Mouse (Mus musculus): ENCODE data around the gene Notch1.

Notch1 gene

DNA sequence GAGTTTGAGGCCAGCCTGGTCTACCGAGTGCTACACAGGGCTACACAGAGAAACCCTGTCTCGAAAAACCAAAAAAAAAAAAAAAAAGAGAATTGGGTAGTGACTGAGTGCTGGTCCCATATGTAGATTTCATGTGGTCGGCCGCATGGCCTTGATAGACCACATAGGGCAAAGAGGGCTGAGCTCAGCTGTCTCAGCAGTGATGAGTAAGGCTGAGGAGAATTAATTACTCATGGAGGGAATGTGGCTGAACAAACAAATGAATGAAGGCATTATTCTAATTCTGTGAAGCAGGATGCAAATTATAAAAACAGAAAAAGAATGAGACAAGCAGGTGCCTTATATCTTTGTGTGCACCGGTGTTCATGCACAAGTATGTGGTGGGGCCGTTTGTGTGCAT, 15.4 kb upstream of the Notch1 start:
- no peak for DNase-seq (ENCODE audit: low read depth, low spot score)

DNA sequence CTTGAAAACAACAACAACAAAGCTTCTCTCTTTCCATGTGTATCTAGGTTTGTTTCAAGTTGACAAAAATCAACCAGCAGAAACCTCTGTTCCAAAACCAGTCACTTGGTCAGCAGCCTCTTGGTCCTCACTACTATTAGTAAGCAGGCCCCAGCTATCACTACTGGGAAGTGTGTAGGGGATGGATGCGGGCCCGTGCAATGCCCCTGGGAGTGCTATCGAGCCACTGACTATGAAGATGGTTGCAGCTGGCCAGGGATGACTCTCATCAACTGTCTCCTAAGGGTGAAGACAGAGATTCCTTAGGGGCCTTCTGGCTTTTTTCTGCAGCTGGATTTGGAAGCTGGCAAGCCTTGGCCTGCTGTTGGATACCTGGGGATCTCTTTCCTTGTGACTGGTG, 13.4 kb upstream of the Notch1 start:
- DNase-seq (ENCODE audit: low read depth, low spot score): no peak

DNA sequence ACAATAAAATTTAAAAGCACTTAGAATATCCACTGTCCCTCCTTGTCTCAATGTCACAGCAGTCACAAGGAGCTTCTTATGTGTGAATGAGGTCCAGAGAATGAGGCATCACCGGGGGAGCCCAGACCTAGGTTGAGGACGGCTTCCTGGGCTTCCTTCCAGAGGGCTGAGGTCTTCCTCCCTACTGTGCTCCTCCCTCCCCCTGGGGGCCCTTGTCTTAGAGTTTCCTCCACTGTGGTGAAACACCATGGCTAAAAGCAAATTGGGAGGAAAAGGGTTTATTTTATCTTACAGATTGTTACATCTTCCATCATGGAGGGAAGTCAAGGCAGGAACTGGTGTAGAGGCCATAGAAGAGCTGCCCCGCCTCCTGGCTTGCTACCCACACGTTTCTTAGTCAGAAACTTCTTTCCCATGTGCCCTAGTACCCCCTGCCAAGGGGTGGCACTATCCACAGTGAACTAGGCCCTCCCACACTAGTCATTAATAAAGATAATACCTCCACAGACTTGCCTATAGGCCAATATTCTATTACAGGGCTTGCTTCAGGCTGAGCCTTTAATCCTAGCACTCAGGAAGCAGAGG, 12.8 kb upstream of the Notch1 start:
- no peak for DNase-seq (ENCODE audit: low read depth, low spot score)

DNA sequence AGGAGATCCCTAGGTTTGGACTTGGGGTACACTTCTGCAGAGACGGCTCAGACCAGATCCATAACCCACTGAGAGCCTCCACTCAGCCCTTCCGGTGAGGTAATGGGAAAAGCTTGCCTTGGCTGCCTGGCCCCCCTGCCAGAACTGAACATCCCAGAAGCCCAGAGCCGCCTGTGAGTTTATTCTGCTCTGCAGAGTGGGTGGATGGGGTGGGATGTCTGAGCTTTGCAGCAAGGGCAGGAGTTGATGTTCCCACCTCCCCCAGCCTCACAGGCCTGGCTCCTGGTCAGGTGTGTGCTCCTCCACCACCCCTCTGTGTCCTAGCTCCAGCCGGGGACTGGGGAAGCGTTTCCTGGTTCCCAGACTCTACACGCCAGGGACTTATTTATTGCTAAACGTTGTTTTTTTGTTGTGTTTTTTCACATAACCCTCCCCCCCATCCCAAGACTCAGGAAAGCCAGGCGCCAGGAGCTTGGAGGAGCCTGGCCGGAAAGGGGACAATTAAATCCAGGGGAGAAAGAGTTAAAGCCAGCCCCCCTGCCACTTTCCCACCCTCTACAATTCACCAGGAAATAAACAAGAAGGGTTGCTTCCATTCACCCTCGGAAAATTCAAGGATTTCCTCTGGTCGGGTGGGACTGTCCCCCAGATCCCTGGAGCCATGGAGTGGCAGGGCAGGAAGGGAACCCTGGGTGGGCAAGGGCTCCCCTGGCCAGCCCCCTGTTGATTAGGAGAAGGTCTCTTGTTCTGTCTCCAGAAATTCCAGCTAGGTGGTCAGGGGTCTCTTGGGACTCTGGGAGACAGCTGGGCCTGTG, 10.2 kb upstream of the Notch1 start:
- no peak for DNase-seq (ENCODE audit: low read depth, low spot score)

DNA sequence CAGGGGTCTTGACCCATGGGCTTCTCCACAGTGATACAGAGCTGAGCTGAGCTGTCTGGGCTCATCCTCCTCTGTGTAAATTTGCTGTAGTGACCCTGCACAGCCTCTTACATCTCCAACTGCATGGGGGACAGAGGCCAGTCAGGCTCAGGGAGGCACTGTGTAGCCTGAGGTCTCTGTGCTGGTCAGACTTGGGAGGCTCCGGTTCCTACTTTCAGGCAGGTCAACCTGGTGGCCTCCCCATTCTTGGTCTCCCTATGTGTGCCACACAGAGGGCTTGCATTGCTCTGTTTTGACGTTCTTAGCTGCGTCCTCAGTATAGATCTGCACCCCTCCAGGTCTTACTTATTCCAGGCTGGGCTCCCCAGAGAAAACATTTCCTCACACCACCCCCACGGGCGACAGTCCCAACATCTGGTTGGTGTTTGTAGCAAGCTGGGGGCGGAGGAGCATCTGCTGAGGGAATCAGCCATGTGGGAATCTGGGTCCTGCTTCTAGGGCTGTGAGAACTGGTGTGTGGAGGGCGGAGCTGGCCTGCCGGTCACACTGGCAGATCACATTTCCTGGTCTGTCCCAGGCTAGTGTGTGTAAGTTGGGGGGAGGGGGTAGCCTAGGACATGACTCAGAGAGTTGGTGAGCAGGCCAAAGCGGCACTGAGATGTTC, 9.0 kb upstream of the Notch1 start:
- DNase-seq (ENCODE audit: low read depth, low spot score): no peak

DNA sequence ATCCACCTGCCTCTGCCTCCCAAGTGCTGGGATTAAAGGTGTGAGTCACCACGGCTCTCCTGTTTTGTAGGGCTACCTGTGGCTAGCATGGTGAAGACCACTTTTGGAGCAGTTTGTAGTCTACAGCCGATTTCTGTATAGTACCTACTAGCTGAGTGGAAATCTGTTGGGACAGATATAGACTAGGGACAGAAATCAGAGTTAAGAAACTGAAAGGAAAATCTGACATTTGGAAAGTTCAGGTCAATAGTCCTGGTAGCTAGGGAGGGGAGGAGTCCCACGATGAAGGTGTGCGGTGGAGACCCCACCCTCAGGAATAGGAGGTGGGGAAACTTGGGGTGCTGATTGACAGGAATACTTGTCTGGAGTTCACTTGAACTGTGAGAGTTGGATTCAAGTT, 5.9 kb upstream of the Notch1 start:
- DNase-seq (ENCODE audit: low read depth, low spot score): no peak

DNA sequence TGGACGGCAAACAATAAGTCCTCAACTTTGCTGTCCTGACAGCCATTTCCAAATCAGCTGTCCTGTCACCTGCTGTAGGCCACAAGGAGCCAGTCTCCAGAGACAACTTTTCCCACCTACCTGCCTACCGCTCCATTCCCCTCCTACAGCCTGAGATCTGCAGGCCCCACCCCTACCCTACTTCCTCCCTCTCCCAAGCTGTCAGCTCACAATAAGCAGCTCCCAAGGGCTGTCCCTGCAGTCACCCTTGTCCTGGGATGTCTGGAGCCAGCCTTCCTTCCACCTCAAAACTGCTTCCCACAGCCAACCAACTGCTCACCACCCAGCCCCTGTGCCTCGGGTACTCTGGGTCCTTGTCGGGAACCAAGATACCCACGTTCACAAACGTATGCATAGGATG, 3.3 kb upstream of the Notch1 start:
- no peak for DNase-seq (ENCODE audit: low read depth, low spot score)

DNA sequence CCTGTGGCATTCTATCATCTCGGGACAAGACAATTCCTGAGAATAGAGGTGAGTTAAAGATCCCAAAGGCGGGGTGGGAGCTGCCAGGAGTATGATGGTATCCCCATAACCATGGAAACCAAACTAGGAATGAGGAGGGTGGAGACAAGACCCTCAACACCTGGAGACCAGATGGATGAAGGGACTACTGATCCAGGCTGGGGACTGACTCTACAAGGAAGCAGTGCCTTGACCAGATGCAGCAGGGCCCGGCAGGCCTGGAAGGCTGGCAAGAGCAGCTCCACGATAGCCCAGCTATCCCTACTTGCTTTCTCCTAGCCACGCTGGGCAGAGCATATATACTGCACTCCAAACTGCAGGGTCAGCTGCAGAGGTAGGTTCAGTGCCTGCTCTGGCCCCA, 524 bp upstream of the Notch1 start:
- DNase-seq (ENCODE audit: low read depth, low spot score): no peak

DNA sequence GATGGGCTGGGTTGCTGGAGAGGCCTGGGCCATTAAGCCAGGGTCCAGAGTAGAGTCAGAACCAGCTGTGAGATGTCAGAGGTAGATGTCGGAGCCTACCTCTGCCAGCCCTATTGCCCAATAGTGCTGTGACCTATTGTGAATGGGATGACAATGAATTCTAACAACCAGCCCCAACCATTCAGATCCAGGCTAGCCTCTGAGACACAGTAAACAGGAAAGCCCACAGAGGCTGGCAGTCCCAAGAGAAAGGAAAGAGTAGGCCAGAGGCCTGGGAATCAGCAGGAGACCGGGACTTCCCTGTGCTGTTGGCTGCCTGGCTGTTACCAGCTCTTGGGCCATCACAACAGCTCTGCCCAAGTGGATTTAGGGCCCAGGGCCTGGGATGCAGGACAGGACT, 1.1 kb downstream of the Notch1 start:
- DNase-seq (ENCODE audit: low read depth, low spot score): no peak

DNA sequence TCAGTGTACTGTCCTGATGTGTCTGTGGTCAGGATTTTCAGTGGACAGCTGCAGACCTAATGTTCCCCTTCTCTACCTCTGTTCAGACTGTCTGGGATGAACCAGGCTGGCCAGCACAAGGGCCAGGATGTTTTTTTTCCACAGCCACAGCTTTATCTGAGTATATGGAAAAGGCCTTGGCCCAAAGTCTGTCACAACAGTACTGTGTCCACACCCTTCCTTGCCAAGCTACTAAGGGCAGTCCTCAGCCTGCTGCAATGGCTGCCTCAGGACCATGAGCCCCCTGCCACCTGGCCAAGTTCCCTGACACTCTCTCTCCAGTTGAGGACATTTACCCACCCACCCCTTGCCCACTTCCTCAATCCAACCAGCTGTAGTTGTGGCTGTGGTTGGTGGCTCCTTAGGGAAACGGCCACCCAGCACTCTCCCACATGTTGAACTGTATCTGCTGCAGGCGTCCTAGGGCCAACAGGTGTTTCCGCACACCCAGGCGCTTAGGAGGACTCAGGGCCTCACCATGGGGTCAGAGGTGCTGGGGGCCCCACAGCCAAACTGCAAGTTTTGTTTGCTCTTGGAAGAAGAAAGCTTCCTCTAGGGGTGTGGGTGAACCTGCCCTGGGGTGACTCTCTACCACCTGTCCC, 3.2 kb downstream of the Notch1 start:
- DNase-seq (ENCODE audit: low read depth, low spot score): no peak

DNA sequence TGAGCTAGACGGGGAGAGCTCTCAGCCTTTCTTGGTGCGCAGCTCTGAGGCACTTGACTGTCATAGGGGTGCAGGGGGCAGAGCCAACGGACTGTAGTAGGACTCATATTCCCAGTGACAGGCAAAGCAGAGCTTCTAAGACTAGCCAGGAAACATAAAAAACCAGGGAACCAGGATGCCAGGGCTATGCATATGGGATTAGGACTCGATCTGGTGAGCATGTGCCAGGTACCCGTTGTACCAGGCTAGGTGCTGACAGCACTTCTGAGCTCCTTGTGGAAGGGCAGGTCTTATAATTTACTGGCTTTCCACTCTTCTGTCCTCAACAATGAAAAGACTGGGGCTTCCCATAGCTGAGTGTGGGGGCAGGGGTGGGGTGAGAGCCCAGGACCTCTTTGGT, 7.8 kb downstream of the Notch1 start:
- DNase-seq (ENCODE audit: low read depth, low spot score): no peak

DNA sequence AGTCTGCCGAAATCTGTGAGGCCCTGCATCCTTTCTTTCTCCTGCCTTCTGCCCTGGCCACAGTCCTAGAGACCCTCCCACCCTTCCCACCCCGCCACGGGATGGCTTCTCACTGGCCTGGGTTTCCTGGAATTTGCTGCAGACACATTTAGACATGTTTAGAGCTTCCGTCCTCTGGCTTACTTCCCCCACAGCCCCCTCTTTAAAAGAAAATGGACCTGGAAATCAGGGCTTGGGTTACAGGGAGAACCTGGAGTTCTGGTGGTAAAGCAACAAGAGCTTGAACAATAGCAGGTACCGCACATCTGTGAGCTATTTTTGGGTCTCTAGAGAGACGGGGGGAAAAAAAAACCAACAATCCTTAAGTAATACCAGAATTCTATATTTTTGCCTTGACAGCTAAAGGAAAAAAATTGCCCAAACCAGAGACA, 8.5 kb downstream of the Notch1 start:
- no peak for DNase-seq (ENCODE audit: low read depth, low spot score)

DNA sequence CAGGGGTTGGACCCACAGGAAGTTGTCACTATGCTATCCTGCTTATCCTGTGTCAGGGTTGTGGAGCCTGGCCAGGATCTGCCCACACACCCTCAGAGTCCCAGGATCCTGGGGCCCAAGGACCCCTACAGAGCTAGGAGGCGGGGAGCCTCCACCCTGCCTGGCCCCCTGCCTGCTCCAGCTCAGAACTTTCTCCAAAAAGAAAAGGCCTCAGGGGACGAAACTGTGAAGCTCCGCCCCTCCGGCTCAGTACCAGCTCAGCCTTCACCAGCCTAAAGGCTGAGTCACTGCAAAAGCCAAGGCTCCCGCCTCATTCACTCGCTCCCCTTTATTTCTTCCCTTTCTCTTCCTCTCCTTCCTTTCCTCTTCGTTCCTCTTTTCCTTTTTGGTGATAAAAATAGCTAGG, 9.0 kb downstream of the Notch1 start:
- DNase-seq (ENCODE audit: low read depth, low spot score): no peak

DNA sequence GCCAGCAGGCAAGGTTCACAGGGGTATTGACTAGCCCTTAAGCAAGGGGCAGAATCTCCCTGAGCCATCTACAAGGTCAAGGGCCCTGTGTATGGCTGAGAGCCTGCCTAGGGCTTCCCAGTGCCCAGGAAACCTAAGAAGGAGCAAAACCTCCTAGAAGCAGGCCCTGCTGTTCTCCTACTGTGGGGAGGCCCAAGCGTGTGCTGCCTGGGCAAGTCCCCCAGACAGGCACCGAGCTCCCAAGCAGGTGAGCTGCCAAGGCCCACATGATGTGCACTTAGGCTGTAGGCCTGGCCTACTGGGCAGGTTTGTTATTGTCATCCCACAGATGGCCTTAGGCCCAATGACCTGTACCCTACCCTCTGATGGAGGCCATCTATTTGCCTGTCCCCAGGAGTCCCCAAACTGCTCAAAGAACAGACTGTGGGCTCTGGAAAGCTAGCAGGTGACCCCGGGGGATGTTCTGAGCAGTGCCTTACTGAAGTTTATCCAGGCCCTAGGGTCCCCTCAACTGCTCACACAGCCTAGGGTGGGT, 9.7 kb downstream of the Notch1 start:
- DNase-seq (ENCODE audit: low read depth, low spot score): no peak

DNA sequence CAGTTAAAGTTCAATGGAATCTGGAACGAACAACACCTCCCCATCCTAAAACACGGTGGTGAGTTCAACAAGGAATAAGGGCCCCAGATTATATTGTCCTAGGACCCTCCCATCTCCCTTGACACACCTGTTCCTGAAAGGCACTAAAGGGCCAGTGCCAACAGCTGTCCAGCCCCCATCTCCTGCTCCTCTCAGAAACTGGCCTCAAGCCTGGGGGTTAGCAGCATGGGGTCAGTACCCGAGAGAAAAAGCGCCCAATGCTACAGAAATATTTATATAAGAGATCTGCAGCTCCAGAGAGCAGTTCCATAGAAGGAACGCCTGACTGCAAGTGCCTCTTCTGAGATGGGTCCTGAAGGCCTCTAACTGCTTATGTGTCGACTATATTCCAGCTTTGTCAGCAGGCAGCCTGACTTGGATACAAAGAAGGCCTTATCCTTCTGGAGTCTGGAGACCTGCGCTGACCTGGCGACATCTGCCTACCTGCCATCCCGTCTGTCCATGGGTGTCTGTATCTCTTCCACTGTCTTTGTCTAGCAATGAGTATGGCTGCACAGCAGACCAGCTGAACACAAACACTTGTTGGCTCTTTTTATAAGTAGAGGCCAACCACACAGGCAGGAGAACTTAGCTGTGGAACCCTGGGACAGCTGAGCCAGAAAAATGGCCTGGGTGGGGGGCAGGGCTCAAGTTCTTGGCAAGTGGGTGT, 11.5 kb downstream of the Notch1 start:
- no peak for DNase-seq (ENCODE audit: low read depth, low spot score)

DNA sequence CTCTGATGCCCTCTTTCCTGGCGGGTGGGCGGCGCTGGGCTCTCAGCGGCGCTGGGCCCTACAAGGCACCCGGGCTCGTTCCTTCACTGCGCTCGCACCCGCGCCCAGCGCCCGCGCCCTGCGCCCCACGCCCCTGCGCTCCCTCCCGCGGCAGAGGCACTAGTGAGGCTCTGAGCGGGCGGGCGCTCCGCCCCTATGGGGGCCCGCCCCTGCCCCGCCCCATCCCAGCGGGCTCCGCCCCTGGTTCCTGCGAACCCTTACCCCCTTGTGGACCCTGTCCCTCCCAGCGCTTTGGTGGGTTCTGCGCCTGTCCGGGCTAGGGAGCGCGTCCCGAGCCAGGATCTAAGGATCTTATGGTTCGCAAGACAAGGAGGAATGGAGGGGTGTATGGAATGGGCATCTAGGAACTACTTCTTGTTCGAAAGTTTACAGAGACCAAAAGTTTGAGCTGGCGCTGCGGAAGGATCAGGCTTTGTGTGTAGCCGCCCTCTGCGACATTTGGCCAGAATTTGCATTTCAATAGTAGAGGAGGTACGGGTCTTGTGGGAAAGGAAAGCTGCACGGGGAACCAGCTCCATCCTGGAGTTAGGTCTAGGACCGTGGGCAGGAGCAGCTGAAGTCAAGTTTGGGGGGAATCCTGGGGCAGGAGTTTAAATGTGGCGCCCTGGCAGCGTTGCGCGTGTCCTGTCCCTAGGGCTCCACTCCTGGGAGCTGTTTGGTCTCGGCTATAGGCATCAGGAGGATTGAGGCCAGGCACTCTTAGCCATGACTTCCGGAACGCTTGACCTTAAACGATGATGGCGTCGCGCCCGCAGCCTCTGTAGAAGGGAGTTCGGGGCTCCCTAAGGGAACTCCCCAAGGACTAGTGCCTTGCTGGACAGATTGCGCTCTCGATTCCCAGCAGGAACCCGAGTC, 12.5 kb downstream of the Notch1 start:
- DNase-seq (ENCODE audit: low read depth, low spot score): peak; percentile 73

DNA sequence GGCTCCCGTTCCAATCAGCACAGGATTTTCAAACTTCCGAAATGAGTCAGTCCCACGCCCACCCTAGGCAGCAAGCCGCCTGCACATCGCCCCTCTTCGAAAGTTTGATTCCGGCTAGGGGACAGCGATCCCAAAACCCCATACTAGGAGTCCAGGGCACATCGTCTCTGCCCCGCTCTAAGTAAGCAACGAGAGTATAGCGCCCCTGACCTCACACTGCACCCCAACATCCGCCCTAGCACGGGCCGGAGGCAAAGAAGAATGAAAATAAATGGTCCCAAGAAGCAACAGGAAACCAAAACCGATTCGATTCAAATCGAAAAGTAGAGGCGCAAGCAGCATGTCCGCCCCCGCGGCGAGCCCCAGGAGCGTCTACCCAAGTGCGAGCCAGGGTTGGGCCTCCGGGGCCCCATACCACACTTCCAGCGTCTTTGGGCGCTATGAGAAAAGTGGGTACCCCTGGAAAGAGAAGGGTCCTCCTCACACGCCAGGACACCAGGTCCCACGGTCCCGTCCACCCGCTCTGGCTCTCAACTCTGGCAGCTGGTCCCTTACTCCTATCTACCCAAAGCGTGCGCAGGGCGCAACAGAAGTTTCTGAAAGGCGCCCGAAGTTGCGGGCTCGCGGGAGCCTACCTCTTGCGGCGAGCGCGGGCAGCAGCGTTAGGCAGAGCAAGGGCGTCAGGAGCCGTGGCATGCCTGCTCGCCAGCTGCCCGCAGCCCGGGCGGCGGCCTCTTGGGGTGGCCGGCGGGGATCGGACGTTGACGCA, 13.4 kb downstream of the Notch1 start:
- DNase-seq (ENCODE audit: low read depth, low spot score): no peak

DNA sequence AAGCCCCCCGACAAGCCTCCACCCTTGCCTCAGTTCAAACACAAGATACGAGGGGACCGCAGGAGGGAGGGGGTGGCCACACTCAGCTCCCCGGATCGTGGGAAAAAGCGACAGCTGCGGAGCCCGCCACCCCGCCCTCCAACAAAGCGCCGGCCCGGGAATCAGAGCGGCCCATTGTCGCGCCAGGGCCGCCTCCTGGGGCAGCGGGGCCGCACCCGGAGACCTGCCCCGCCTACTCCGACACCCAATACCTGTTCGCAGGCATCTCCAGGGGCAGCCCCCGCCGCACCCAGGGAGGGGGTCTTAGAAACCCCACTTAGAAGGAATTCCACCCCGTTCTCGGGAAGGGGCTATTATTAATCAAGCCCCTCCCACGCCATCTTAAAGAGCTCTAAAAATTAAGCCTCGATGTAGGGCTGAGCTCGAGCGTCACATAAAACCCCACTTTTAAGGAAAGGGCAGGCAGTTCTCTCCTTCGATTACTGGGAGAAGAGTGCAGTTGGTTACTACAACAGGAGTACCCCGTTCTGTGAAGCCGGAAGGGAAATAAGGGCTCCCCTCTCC, 14.1 kb downstream of the Notch1 start:
- no peak for DNase-seq (ENCODE audit: low read depth, low spot score)

DNA sequence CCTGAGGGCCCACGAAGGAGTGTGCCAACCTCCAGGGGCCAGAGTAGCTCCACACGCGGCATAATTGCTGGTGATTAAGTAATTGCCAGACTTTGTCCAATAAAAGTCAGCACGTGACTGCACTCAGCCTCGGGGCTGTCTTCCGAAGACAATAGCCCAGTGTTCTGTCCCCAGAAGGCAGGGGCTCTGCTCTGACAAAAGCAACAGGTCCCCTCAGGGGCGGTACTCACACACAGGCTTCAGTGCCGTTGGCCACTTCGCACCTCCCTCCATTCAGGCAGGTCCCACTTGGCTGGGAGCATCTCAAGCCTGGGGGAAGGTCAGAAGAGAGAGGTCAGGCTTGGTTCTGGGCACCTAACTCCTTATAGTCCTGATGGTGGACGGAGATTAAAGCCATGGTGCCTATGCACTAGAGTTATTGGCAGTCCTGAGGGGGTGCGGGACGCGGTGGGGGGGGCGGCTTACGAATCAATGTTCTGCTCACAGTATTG, 14.8 kb downstream of the Notch1 start:
- no peak for DNase-seq (ENCODE audit: low read depth, low spot score)
